Mouse (Mus musculus): Measurements from ENCODE around the gene Tnik.
A peak's percentile ranks its signal among the peaks of the same experiment; 100 is the strongest.

Tnik gene

GRCm38 (mm10) chr3:28612330-28612729, 349.3 kb downstream of the Tnik start:
- DNase-seq (ENCODE audit: low spot score in 2 of 2): peak in 1 of 2 experiments; percentile 26

GRCm38 (mm10) chr3:28616386-28616785, 353.4 kb downstream of the Tnik start:
- no peak for DNase-seq (ENCODE audit: low spot score in 2 of 2)

- DNase-seq (ENCODE audit: low spot score in 2 of 2): no peak
Observed at GRCm38 (mm10) chr3:28617008-28617627, 354.1 kb downstream of the Tnik start.

DNA sequence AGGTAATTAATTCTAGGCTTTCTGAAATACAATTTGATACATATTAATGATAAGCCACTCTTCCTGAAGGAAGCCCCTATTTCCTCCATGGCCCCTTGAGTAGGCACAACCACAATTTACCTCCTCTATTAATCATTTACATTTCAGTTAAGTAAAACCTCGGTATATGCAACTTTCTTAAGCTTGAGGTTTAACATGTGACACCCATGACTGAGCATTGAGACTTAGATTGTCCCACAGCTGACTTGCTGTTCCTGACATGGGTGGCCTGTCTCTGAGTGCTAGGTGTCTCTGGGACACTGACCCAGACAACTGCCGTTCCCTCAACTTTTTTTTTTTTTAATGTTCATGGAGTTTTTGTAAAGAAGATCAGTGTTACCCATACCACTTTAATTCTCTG, 358.8 kb downstream of the Tnik start:
- no peak for DNase-seq (ENCODE audit: low spot score in 2 of 2)

- no peak for DNase-seq (ENCODE audit: low spot score in 2 of 2)
Observed at GRCm38 (mm10) chr3:28626816-28627215, 363.8 kb downstream of the Tnik start.

- DNase-seq (ENCODE audit: low spot score in 2 of 2): no peak
Observed at GRCm38 (mm10) chr3:28636778-28637177, 373.8 kb downstream of the Tnik start.

DNA sequence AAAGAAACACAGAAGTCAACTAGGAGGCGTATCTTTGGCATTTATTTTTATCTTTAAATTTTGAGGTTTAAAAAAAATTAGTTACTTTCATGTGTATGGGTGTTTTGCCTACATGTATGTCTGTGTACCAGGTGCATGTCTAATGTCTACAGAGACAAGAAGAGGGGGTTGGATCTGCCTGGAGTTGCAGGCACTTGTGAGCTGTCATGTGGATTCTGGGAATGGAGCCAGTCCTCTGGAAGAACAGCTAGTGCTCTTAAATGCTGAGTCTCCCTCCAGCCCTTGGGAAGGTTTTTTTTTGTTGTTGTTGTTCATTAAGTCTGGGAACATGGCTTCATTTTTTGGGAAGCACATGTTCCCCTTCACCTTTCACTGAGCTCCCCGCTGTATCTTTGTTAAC, 375.9 kb downstream of the Tnik start:
- peak in 1 of 2 experiments; percentile 25 for DNase-seq (ENCODE audit: low spot score in 2 of 2)

- no peak for DNase-seq (ENCODE audit: low spot score in 2 of 2)
Observed at GRCm38 (mm10) chr3:28643252-28643947, 380.4 kb downstream of the Tnik start.

DNA sequence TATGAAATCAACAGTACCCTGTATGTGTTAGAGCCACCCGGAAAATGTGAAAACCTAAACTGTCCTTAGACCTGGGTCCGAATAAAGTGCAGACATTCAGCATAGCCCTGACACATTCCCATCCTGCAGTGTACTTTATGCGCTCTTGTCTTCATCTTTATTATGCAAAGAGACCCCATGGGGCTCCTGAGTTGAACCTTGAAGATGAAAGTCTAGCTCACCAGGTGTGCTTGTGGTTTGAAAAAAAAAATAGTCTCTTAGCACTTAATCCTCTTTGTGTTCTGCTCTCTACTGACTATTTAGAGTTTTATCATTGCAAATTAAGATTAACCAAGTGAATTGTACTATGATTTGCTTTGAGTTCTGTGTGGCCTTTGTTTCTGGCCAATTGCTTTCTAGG, 389.6 kb downstream of the Tnik start:
- DNase-seq (ENCODE audit: low spot score in 2 of 2): no peak

- no peak for DNase-seq (ENCODE audit: low spot score in 2 of 2)
Observed at GRCm38 (mm10) chr3:28653043-28653442, 390.0 kb downstream of the Tnik start.

GRCm38 (mm10) chr3:28654740-28655139, 391.7 kb downstream of the Tnik start:
- no peak for DNase-seq (ENCODE audit: low spot score in 2 of 2)

GRCm38 (mm10) chr3:28658349-28658748, 395.3 kb downstream of the Tnik start:
- DNase-seq (ENCODE audit: low spot score in 2 of 2): no peak

- DNase-seq (ENCODE audit: low spot score in 2 of 2): no peak
Observed at GRCm38 (mm10) chr3:28680851-28681250, 417.8 kb downstream of the Tnik start.

DNA sequence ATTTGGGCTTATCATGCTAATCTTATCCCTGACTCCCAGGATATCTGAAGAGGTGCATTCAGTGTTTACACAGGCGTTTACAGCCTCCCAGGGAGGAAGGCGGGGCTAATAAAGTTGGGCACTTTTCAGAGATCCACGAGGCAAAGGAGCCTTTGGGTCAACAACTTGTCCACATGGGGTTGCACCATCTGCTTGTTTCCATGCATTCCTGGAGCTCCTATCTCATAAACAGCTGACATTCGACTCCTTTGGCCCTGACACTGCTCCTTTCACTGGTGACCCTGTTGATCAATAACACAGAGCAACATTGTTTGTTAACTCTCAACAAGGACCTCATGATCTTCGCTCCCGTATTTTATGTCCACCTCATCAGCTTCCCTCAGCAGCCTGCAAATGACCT, 418.9 kb downstream of the Tnik start:
- no peak for DNase-seq (ENCODE audit: low spot score in 2 of 2)

DNA sequence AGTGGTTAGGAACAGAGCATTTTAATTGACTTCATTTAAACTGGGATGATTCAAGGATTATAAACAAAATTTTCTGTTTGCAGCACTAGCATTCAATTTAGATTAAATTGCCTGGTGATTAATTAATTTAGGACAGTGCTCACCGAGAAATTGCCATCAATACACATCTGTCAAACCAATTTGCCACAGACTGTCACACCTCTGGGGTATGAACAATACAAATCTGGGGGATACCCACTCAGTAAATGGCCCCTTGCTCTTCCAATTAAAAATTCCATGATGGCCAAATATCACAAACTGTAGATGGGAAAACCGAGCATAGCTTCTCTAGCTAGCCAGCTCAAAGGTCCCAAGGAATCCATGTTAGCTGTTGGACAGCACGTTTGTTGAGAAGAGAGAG, 419.4 kb downstream of the Tnik start:
- no peak for DNase-seq (ENCODE audit: low spot score in 2 of 2)

GRCm38 (mm10) chr3:28685510-28685909, 422.5 kb downstream of the Tnik start:
- no peak for DNase-seq (ENCODE audit: low spot score in 2 of 2)

GRCm38 (mm10) chr3:28694811-28695210, 431.8 kb downstream of the Tnik start:
- DNase-seq (ENCODE audit: low spot score in 2 of 2): no peak

- no peak for DNase-seq (ENCODE audit: low spot score in 2 of 2)
Observed at GRCm38 (mm10) chr3:28695608-28696007, 432.6 kb downstream of the Tnik start.

- no peak for DNase-seq (ENCODE audit: low spot score in 2 of 2)
Observed at GRCm38 (mm10) chr3:28696162-28696561, 433.1 kb downstream of the Tnik start.

DNA sequence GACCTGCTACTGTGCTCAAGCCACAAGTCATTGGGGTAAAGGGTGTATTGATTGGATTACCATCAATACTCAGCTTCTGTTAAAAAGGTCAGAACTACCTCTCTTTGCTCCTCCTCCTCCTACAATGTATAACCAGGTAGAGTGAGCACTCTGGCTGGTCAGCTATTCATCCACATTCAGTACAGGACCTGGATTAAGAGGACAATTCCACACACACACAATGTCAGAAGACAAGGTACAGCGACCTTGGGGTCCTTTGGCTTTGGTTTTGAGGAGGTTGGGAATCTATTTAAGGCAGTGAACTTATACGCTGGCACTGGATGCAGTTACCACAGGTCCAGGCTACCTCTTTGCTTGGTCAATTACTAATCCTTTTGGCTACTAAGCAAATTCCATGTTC, 434.8 kb downstream of the Tnik start, which contains the start of gene Slc2a2:
Gene Slc2a2 (plus strand): TSS at position 107 of the 400 bp plus-strand sequence.
- DNase-seq (ENCODE audit: low spot score in 2 of 2): no peak

GRCm38 (mm10) chr3:28699601-28700000, 436.6 kb downstream of the Tnik start:
- no peak for DNase-seq (ENCODE audit: low spot score in 2 of 2)

- DNase-seq (ENCODE audit: low spot score in 2 of 2): no peak
Observed at GRCm38 (mm10) chr3:28705522-28706137, 442.6 kb downstream of the Tnik start.

- no peak for DNase-seq (ENCODE audit: low spot score in 2 of 2)
Observed at GRCm38 (mm10) chr3:28706736-28707135, 443.7 kb downstream of the Tnik start.
